Mouse (Mus musculus) stomach, embryonic 14.5 days (tissue): ENCODE results near the gene Tcf7l1. TPM values are rescaled to one million over a fixed set of nuclear protein-coding genes. Genes with fewer than 3 reads are reported as not detected.
A peak's percentile ranks its signal among the peaks of the same experiment; 100 is the strongest.

Source experiments
- ATAC-seq: fragments of 200-750 bp; cut with Nextera tagmentation; 2 replicates; pipeline ENCODE4 v1.8.0; 2017; ENCODE audit warnings: low read depth, moderate TSS enrichment; ENCODE audit not compliant: insufficient number of reproducible peaks, insufficient read depth, low FRiP score
- H3K27ac ChIP-seq: fragments of 300-500 bp; sonication (generic); 2 replicates; pipeline ENCODE4 v1.5.1; 2014; ENCODE audit warnings: mild to moderate bottlenecking, low read length, moderate library complexity, mixed read lengths
- H3K27me3 ChIP-seq: fragments of 300-500 bp; sonication (generic); 2 replicates; pipeline ENCODE4 v1.6.1; 2014; ENCODE audit warnings: low read length, control low read depth, mixed read lengths; ENCODE audit not compliant: control insufficient read depth, insufficient read depth
- H3K36me3 ChIP-seq: fragments of 300-500 bp; sonication (generic); 2 replicates; pipeline ENCODE4 v1.6.1; 2014; ENCODE audit warnings: mild to moderate bottlenecking, control low read depth, low read length, moderate library complexity, mixed read lengths; ENCODE audit not compliant: control insufficient read depth, insufficient read depth
- H3K4me1 ChIP-seq: fragments of 300-500 bp; sonication (generic); 2 replicates; pipeline ENCODE4 v1.6.1; 2014; ENCODE audit warnings: low read length, control low read depth, mixed read lengths; ENCODE audit not compliant: control insufficient read depth, insufficient read depth
- H3K4me2 ChIP-seq: fragments of 300-500 bp; sonication (generic); replicated peaks from 2 replicates; pipeline ENCODE4 v1.6.1; 2014; ENCODE audit warnings: low read depth, low read length, control low read depth
- H3K4me3 ChIP-seq: fragments of 300-500 bp; sonication (generic); 2 replicates; pipeline ENCODE4 v1.5.1; 2014; ENCODE audit warnings: low read depth, low read length, control low read depth
- H3K9ac ChIP-seq: fragments of 300-500 bp; sonication (generic); replicated peaks from 2 replicates; pipeline ENCODE4 v1.6.1; 2014; ENCODE audit warnings: low read depth, mild to moderate bottlenecking, control low read depth, low read length, moderate library complexity, mixed read lengths
- H3K9me3 ChIP-seq: fragments of 300-500 bp; sonication (generic); 2 replicates; pipeline ENCODE4 v1.6.1; 2016; ENCODE audit warnings: low read depth, low read length, control low read depth; ENCODE audit not compliant: control insufficient read depth
- WGBS: fragments of 180-500 bp; shearing (Covaris S2); extraction: QIAGEN DNeasy Blood & Tissue Kit; methylation state at CpG from one replicate; pipeline ENCODE4 v1.1.7; 2014; 5-methylcytosine and 5-hydroxymethylcytosine counted together
- polyA plus RNA-seq: library from polyadenylated mRNA; unstranded; fragments of >200 nt; fragmentation: Nextera tagmentation; extraction: Ambion mirVana; gene quantifications from 2 replicates; pipeline ENCODE4 v1.2.1, GENCODE M21; 2014

Tcf7l1 gene
- polyA plus RNA-seq, 1 experiment from 2014 or later: 39.0 TPM

- Histone ChIP-seq H3K4me2 (no peak overlapping the region), H3K4me3 (no peak overlapping the region), H3K9ac (no peak overlapping the region), H3K4me1 (no peaks in the 10 kb centered on the region; the same call in 1 of the 2 replicates), H3K27me3 (no peaks in the 10 kb centered on the region), H3K9me3 (no peaks in the 10 kb centered on the region), H3K36me3 (no peaks in the 10 kb centered on the region), H3K27ac (no peak overlapping the region)
- ATAC-seq: no peak
Measured at GRCm38 (mm10) chr6:72797763-72798162, 8.7 kb upstream of the Tcf7l1 start.

- ATAC-seq: no peak
- H3K4me3 ChIP-seq: no peak overlapping the region
- WGBS: 47% methylated on average over 16 of the region's 16 CpGs
- no peak overlapping the region for H3K9ac ChIP-seq
- no peak overlapping the region for H3K27ac ChIP-seq
- H3K4me2 ChIP-seq: no peak overlapping the region
- no peaks in the 10 kb centered on the region; the same call in 1 of the 2 replicates for H3K4me1 ChIP-seq
- H3K27me3 ChIP-seq: no peaks in the 10 kb centered on the region
- no peaks in the 10 kb centered on the region for H3K36me3 ChIP-seq
- no peaks in the 10 kb centered on the region for H3K9me3 ChIP-seq
Measured at GRCm38 (mm10) chr6:72795444-72795843, 6.4 kb upstream of the Tcf7l1 start.

GRCm38 (mm10) chr6:72794870-72795269 lies 5.8 kb upstream of the Tcf7l1 start:
- Histone ChIP-seq H3K9ac (no peak overlapping the region), H3K27me3 (no peaks in the 10 kb centered on the region), H3K4me3 (no peak overlapping the region), H3K4me2 (no peak overlapping the region), H3K4me1 (no peaks in the 10 kb centered on the region; the same call in 1 of the 2 replicates), H3K36me3 (no peaks in the 10 kb centered on the region), H3K9me3 (no peaks in the 10 kb centered on the region), H3K27ac (no peak overlapping the region)
- 0 out of 2 replicates have a peak, but pooled peaks have one; percentile 46 for ATAC-seq
- 47% methylated on average over 7 of the region's 7 CpGs for WGBS

GRCm38 (mm10) chr6:72792641-72793040 lies 3.6 kb upstream of the Tcf7l1 start:
- WGBS: 90% methylated on average over 8 of the region's 8 CpGs
- no peak overlapping the region for H3K4me2 ChIP-seq

GRCm38 (mm10) chr6:72787948-72788891 lies 834 bp downstream of the Tcf7l1 start:
- WGBS: under 1% methylated on average over 68 of the region's 69 CpGs
- Histone ChIP-seq H3K4me1 (peaks cover 13% of the 10 kb centered on the region), H3K36me3 (peaks cover 8% of the 10 kb centered on the region; the same call in 1 of the 2 replicates), H3K9ac (peak overlapping the region; percentile 89), H3K9me3 (no peaks in the 10 kb centered on the region), H3K27me3 (no peaks in the 10 kb centered on the region), H3K4me3 (peak overlapping the region; percentile 74), H3K27ac (peak overlapping the region; percentile 93), H3K4me2 (peak overlapping the region; percentile 83)
- peak; percentile 16 for ATAC-seq

More at GRCm38 (mm10) chr6:72792641-72793040, 3.6 kb upstream of the Tcf7l1 start:
- Histone ChIP-seq H3K36me3 (no peaks in the 10 kb centered on the region), H3K4me1 (no peaks in the 10 kb centered on the region; the same call in 1 of the 2 replicates), H3K27ac (no peak overlapping the region), H3K9me3 (no peaks in the 10 kb centered on the region), H3K9ac (no peak overlapping the region), H3K27me3 (no peaks in the 10 kb centered on the region), H3K4me3 (no peak overlapping the region)
- no peak for ATAC-seq

GRCm38 (mm10) chr6:72787322-72787947 lies 1.6 kb downstream of the Tcf7l1 start:
- WGBS: 7% methylated on average over 19 of the region's 19 CpGs

GRCm38 (mm10) chr6:72783780-72784179 lies 5.3 kb downstream of the Tcf7l1 start:
- no peak overlapping the region for H3K4me2 ChIP-seq
- H3K9ac ChIP-seq: no peak overlapping the region
- H3K4me1 ChIP-seq: peaks cover 13% of the 10 kb centered on the region
- H3K27me3 ChIP-seq: no peaks in the 10 kb centered on the region
- no peaks in the 10 kb centered on the region for H3K9me3 ChIP-seq
- WGBS: 84% methylated on average over 4 of the region's 4 CpGs
- no peak overlapping the region for H3K27ac ChIP-seq
- H3K4me3 ChIP-seq: no peak overlapping the region
- ATAC-seq: no peak
- peaks cover 18% of the 10 kb centered on the region for H3K36me3 ChIP-seq

More at GRCm38 (mm10) chr6:72787322-72787947, 1.6 kb downstream of the Tcf7l1 start:
- Histone ChIP-seq H3K9ac (peak overlapping the region; percentile 89), H3K36me3 (peaks cover 8% of the 10 kb centered on the region; the same call in 1 of the 2 replicates), H3K4me3 (peak overlapping the region; percentile 74), H3K4me2 (peak overlapping the region; percentile 83), H3K9me3 (no peaks in the 10 kb centered on the region), H3K27ac (no peak overlapping the region; the same call in 1 of the 2 replicates), H3K4me1 (peaks cover 13% of the 10 kb centered on the region), H3K27me3 (no peaks in the 10 kb centered on the region)
- no peak for ATAC-seq
